Mouse (Mus musculus): Measurements from ENCODE around the gene Cep85l.

GRCm38 (mm10) chr10:53384896-53385295, 5.1 kb upstream of the Cep85l start:
- TF ChIP-seq POLR2A (IDR thresholded peaks at IDR 0.05; ENCODE audit: borderline replicate concordance, low read depth, low read length) (no peak), CTCF (IDR thresholded peaks at IDR 0.05; ENCODE audit: low read depth, low read length) (no peak)
